Mouse (Mus musculus) bone marrow macrophage, adult 2 months (primary cell): Measurements from ENCODE around the gene Nlrc5.

Source experiments
- CTCF ChIP-seq: IDR thresholded peaks from 2 replicates; pipeline ENCODE4 v1.5.1; 2012; ENCODE audit warnings: low read depth, mild to moderate bottlenecking, low read length, moderate library complexity
- POLR2A ChIP-seq: IDR thresholded peaks from 2 replicates; pipeline ENCODE4 v1.6.1; 2012; ENCODE audit warnings: mild to moderate bottlenecking, low read depth, low read length, borderline replicate concordance

DNA sequence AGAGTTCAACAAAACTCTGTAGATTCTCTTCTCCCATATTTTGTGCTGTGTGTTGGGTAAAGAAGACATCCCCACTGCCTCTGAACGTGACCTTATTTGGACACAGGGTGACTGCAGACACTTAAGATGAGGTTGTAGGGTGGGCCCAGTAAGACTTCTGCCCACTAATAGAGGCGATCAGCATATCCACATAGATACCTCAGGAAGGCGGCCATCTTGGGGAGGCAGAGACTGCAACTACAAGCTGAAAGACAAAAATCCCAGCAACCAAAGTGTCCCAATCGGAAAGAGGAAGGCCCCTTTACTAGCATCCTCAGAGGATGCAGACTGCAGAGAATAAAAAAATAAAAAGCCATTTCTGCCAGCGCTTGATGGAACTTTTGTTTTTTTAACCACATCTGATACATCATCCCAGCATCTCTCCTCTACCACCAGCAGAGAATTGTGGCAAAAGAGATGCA, 2.0 kb downstream of the Nlrc5 start:
- TF ChIP-seq CTCF, result no peak
- no peak for TF ChIP-seq POLR2A
